Mouse (Mus musculus) testis, adult 2 months (tissue): ENCODE results near the gene Fxyd7.

Experiments
- CTCF ChIP-seq: fragments of 200-500 bp; IDR thresholded peaks from 2 replicates; pipeline ENCODE4 v1.5.1; 2012; ENCODE audit warnings: low read depth, mild to moderate bottlenecking, inconsistent platforms, low read length, moderate library complexity; ENCODE audit not compliant: control insufficient read depth, insufficient read depth, insufficient replicate concordance
- POLR2A ChIP-seq: fragments of 200-500 bp; IDR thresholded peaks from 2 replicates; pipeline ENCODE4 v1.6.1; 2012; ENCODE audit warnings: low read depth, mild to moderate bottlenecking, inconsistent platforms, low read length, moderate library complexity; ENCODE audit not compliant: control insufficient read depth

DNA sequence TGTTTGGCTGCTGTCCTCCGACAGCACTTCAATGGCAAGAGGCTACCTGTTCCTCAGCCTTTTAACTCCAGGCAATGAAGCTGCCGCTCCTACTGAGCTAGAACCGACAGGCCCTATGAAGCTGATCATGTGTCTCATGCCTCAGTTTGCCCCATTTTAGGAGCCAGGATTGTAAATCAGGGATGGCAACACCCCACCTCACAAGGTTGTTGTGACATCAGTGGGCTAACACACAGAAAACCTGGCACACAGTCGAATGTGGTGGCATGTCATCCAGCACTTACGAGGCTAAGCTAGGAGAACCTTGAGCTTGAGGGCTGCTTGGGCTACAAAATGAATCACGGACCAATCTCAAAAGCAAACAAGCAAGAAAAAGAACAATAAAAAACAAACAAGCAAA, 6.9 kb upstream of the Fxyd7 start:
- TF ChIP-seq CTCF: no peak
- TF ChIP-seq POLR2A: no peak
